Mouse (Mus musculus) hindbrain, postnatal 0 days (tissue): ENCODE measurements at regions not wholly inside any gene's neighbourhood (a gene's known extent, or its start where the extent isn't known, plus 50 kb on each side); places are given as distances from the start of the nearest gene placed in this dataset.

ENCODE experiments used
- ATAC-seq: fragments of 200-750 bp; cut with Nextera tagmentation; 2 replicates; pipeline ENCODE4 v1.8.0; 2017; ENCODE audit warnings: mild to moderate bottlenecking, moderate TSS enrichment, moderate library complexity
- DNase-seq: peaks from one replicate; pipeline ENCODE4 v3.0.0-alpha.2; 2015; ENCODE audit warnings: low spot score
- H3K27ac ChIP-seq: fragments of 300-500 bp; sonication (generic); 2 replicates; pipeline ENCODE4 v1.5.1; 2014; ENCODE audit warnings: mild to moderate bottlenecking
- H3K27me3 ChIP-seq: fragments of 300-500 bp; sonication (generic); 2 replicates; pipeline ENCODE4 v1.6.1; 2014; ENCODE audit warnings: low read length, mixed read lengths; ENCODE audit not compliant: insufficient read depth
- H3K36me3 ChIP-seq: fragments of 300-500 bp; sonication (generic); 2 replicates; pipeline ENCODE4 v1.6.1; 2014; ENCODE audit warnings: low read length, mixed read lengths; ENCODE audit not compliant: insufficient read depth
- H3K4me1 ChIP-seq: fragments of 300-500 bp; sonication (generic); 2 replicates; pipeline ENCODE4 v1.6.1; 2014; ENCODE audit warnings: antibody characterized with exemption, low read length, mixed read lengths; ENCODE audit not compliant: insufficient read depth
- H3K4me2 ChIP-seq: fragments of 300-500 bp; sonication (generic); 2 replicates; pipeline ENCODE4 v1.6.1; 2014; ENCODE audit warnings: low read depth, mild to moderate bottlenecking, low read length, moderate library complexity, mixed read lengths
- H3K4me3 ChIP-seq: fragments of 300-500 bp; sonication (generic); 2 replicates; pipeline ENCODE4 v1.5.1; 2014; ENCODE audit warnings: low read length
- H3K9ac ChIP-seq: fragments of 300-500 bp; sonication (generic); replicated peaks from 2 replicates; pipeline ENCODE4 v1.6.1; 2014; ENCODE audit warnings: mild to moderate bottlenecking, low read length, moderate library complexity, mixed read lengths
- H3K9me3 ChIP-seq: fragments of 300-500 bp; sonication (generic); 2 replicates; pipeline ENCODE4 v1.6.1; 2016; ENCODE audit warnings: low read length, mixed read lengths
- CTCF ChIP-seq: IDR thresholded peaks from 2 replicates; pipeline ENCODE4 v1.5.1; 2016; ENCODE audit warnings: antibody characterized with exemption, control low read depth, low read depth
- WGBS: fragments of 180-500 bp; shearing (Covaris S2); extraction: QIAGEN DNeasy Blood & Tissue Kit; methylation state at CpG from one replicate; pipeline ENCODE4 v1.1.7; 2014; 5-methylcytosine and 5-hydroxymethylcytosine counted together

GRCm38 (mm10) chr2:48402813-48403212, 411.1 kb upstream of the Acvr2a start:
- Histone ChIP-seq H3K4me2 (no peak overlapping the region), H3K4me1 (no peaks in the 10 kb centered on the region), H3K9me3 (no peaks in the 10 kb centered on the region), H3K27me3 (no peaks in the 10 kb centered on the region), H3K4me3 (no peak overlapping the region), H3K36me3 (no peaks in the 10 kb centered on the region), H3K27ac (no peak overlapping the region), H3K9ac (no peak overlapping the region)
- TF ChIP-seq CTCF: no peak
- ATAC-seq (no peak), DNase-seq (no peak)
- 77% methylated on average over 2 of the region's 2 CpGs for WGBS

GRCm38 (mm10) chr2:48404460-48404859, 409.4 kb upstream of the Acvr2a start:
- TF ChIP-seq CTCF: no peak
- DNase-seq (no peak), ATAC-seq (no peak)
- Histone ChIP-seq H3K36me3 (no peaks in the 10 kb centered on the region), H3K27me3 (no peaks in the 10 kb centered on the region), H3K27ac (no peak overlapping the region), H3K4me1 (no peaks in the 10 kb centered on the region), H3K9me3 (no peaks in the 10 kb centered on the region), H3K9ac (no peak overlapping the region), H3K4me2 (no peak overlapping the region), H3K4me3 (no peak overlapping the region)
- 64% methylated on average over 3 of the region's 3 CpGs for WGBS

GRCm38 (mm10) chr2:48407876-48408275, 406.0 kb upstream of the Acvr2a start:
- no peak overlapping the region for H3K9ac ChIP-seq
- no peak overlapping the region for H3K4me2 ChIP-seq
- no peak for ATAC-seq
- TF ChIP-seq CTCF: no peak
- no peak overlapping the region for H3K27ac ChIP-seq
- no peaks in the 10 kb centered on the region for H3K27me3 ChIP-seq
- H3K36me3 ChIP-seq: no peaks in the 10 kb centered on the region
- no peak for DNase-seq
- no peaks in the 10 kb centered on the region for H3K9me3 ChIP-seq
- no peaks in the 10 kb centered on the region for H3K4me1 ChIP-seq
- WGBS: 82% methylated on average over 5 of the region's 5 CpGs
- H3K4me3 ChIP-seq: no peak overlapping the region

- no peak overlapping the region for H3K27ac ChIP-seq
- 81% methylated on average over 4 of the region's 4 CpGs for WGBS
- H3K4me2 ChIP-seq: no peak overlapping the region
- DNase-seq (no peak), ATAC-seq (no peak)
- H3K9ac ChIP-seq: no peak overlapping the region
- no peak for TF ChIP-seq CTCF
- no peaks in the 10 kb centered on the region for H3K4me1 ChIP-seq
- no peaks in the 10 kb centered on the region for H3K9me3 ChIP-seq
- no peaks in the 10 kb centered on the region for H3K36me3 ChIP-seq
- no peak overlapping the region for H3K4me3 ChIP-seq
- H3K27me3 ChIP-seq: no peaks in the 10 kb centered on the region
These were observed 404.0 kb upstream of the Acvr2a start for GRCm38 (mm10) chr2:48409876-48410275.

GRCm38 (mm10) chr2:48411392-48411791, 402.5 kb upstream of the Acvr2a start:
- H3K27ac ChIP-seq: no peak overlapping the region
- no peaks in the 10 kb centered on the region for H3K4me1 ChIP-seq
- no peak for DNase-seq
- ATAC-seq: no peak
- 93% methylated on average over 1 of the region's 1 CpGs for WGBS
- no peak overlapping the region for H3K4me2 ChIP-seq
- H3K36me3 ChIP-seq: no peaks in the 10 kb centered on the region
- no peak overlapping the region for H3K9ac ChIP-seq
- TF ChIP-seq CTCF: no peak
- H3K27me3 ChIP-seq: no peaks in the 10 kb centered on the region
- no peak overlapping the region for H3K4me3 ChIP-seq
- no peaks in the 10 kb centered on the region for H3K9me3 ChIP-seq

GRCm38 (mm10) chr2:48412683-48413440, 401.0 kb upstream of the Acvr2a start:
- Histone ChIP-seq H3K4me2 (no peak overlapping the region), H3K9me3 (no peaks in the 10 kb centered on the region), H3K4me1 (no peaks in the 10 kb centered on the region), H3K4me3 (no peak overlapping the region), H3K27me3 (no peaks in the 10 kb centered on the region), H3K36me3 (no peaks in the 10 kb centered on the region), H3K9ac (no peak overlapping the region), H3K27ac (no peak overlapping the region)
- no peak for DNase-seq
- TF ChIP-seq CTCF: no peak
- ATAC-seq: no peak
- WGBS: 84% methylated on average over 4 of the region's 4 CpGs
